Mouse (Mus musculus): Measurements from ENCODE around the gene Tmbim4. TPM values are rescaled to one million over a fixed set of nuclear protein-coding genes. Genes with fewer than 3 reads are reported as not detected.

The Tmbim4 gene
- polyA plus RNA-seq, 1 experiment from 2014 or later: 102 TPM

Other genes with a start within 250 kb of the Tmbim4 start
- 6.1 TPM in 2 replicates for gene Helb, start 88.6 kb upstream of the Tmbim4 start, polyA plus RNA-seq (2015; fragmentation: Nextera tagmentation; extraction: Ambion mirVana)
- gene Irak3, start 540 bp downstream of the Tmbim4 start, polyA plus RNA-seq (2015; fragmentation: Nextera tagmentation; extraction: Ambion mirVana): 1.2 and 1.3 TPM in 2 replicates
- 44.6 and 46.2 TPM in 2 replicates for gene Llph, start 25.5 kb downstream of the Tmbim4 start, polyA plus RNA-seq (2015; fragmentation: Nextera tagmentation; extraction: Ambion mirVana)